Mouse (Mus musculus) yolk sac, embryonic 10.5 days (tissue): ENCODE results near the gene Dnal1.

Experiments
- DNase-seq: peaks from one replicate; pipeline ENCODE4 v3.0.0-alpha.2; 2017; ENCODE audit warnings: low spot score

The Dnal1 gene

DNA sequence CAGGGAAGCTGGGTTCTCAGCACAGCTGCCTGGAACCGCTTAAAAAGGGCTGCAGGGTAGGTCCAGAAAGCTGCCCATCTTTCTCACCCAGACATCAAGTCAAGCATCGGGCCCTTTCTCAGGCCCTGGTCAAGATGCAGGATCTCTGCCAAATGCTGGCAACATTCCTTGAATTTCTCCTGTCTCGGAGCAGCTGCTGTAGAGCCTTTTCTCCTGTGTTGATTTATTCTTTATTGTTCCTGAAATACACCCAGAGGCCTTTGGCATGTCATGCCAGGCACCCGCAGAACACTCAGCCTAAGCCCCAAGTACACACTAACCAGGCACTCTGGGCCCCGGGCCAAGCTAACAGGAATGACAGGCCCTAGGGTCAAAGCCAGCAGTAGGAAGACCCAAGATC, 72.8 kb downstream of the Dnal1 start:
- DNase-seq: no peak

GRCm38 (mm10) chr12:84187752-84188601, 73.8 kb downstream of the Dnal1 start:
- no peak for DNase-seq

GRCm38 (mm10) chr12:84188881-84189444, 74.8 kb downstream of the Dnal1 start:
- no peak for DNase-seq

GRCm38 (mm10) chr12:84190151-84190820, 76.1 kb downstream of the Dnal1 start:
- no peak for DNase-seq

- DNase-seq: no peak
Measured at GRCm38 (mm10) chr12:84191190-84191589, 77.0 kb downstream of the Dnal1 start.

GRCm38 (mm10) chr12:84191770-84192169, 77.6 kb downstream of the Dnal1 start:
- no peak for DNase-seq

DNA sequence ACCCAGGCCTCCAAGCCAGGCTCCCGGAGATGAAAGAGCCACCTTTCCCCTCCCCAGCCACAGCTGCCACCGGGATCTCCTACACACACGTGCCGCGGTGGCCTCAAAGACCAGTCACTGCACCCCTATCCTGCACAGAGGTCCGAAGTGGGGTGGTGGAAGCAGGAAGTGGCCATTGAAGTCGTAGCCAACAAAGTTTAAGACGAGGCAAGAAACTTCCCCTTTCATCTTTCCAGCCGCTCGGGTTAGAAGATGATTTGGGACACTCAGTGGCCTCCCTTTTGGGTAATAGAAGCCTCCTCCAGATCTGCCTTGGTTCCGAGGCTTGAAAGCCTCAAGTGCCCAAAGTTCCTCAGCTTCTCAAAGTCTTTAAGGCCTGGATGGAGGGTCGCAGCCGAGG, 78.1 kb downstream of the Dnal1 start:
- DNase-seq: no peak

GRCm38 (mm10) chr12:84192741-84193641, 78.8 kb downstream of the Dnal1 start:
- DNase-seq: peak; percentile 68

DNA sequence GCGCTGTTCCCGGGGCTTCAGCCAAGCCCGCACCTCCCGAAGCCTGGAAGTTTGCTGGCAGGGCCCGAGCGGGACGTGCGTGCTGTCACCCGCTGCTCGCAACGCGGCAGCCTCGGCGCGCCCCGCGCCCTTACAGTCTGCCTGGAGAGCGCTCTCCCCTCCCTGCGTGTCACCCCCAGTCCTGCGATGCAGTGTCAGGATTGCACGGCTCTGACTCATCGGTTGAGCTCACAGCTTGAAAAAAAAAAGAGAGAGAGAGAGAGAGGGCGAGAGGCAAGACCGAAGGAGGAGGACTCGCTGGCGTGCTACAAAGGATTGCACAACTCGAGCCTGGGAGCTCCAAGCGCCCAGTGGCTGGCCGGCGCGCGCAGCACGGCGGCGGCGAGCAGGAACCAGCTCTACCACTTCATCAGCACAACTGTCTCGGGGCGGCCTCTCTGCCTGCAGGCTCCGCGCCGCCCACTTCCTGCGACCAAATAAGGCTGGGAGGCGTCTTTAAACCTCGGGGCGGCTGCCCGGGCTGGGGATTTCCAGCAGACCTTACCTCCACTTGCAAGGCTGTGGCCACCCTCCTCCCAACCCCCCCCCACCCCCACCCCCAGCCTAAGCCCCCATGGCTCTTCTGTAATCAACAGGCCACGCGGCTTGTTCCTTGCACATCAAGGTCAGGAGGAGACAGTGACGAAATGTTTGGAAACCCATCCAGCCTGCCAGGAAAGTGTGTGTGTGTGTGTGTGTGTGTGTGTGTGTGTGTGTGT, 79.7 kb downstream of the Dnal1 start:
- DNase-seq: peak; percentile 97

DNA sequence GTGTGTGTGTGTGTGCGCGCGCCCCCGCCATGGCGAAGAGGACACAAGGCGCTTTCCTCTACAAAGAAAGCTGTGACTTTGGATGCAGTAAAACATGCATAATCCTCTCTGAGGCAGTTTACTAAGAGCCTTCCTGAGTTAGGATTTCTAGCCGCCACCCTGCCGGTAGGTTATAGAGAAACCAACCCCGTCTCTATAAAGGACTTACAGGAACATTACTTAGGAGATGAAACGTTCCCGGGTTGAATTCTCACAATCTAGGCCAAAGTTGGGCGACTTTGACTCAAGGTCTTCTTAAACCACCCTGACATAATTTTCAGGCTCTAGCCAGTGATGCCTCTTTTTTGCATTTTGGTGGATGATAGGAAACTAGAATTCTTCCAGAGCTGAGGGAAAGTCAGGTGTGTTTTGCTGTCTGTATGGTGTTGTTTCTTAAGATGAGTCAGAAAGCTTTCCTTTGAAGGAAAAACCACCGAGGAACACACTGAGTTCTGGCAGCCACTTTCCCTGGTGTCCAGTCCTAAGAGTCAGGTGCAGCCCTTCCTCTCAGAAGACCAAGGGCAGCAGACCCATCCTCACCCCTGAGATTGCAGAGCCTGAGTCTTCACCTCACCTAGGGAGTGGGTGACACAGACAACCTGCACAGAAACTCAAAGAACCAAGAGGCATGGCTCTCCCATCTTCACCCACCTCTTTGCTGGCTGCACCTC, 80.4 kb downstream of the Dnal1 start:
- DNase-seq: no peak

DNA sequence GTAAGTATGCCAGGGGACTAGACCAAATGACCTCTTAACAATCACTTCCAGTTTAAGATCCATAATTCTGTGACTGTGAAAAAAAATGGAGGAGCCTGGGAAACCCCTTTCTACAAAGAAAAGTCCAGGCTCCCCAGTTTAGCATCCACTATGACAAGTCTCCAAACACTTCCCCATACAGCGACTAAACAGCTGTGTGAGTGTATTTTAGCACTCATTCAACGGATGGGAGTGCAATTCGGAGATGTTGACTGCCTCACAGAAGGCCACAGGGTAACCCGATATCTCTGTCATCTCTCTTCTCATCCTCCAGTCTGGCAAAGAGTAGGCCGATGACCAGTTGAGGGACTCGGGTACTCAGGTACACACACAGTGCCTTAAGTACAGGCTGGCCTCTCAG, 81.0 kb downstream of the Dnal1 start:
- no peak for DNase-seq
